Mouse (Mus musculus) B cell, adult 2 months (primary cell): ENCODE data around the gene F12.
A peak's percentile ranks its signal among the peaks of the same experiment; 100 is the strongest.

ENCODE experiments used
- DNase-seq, 2 experiments: peaks; one replicate each; pipeline ENCODE4 v3.0.0; 2022

The F12 gene

DNA sequence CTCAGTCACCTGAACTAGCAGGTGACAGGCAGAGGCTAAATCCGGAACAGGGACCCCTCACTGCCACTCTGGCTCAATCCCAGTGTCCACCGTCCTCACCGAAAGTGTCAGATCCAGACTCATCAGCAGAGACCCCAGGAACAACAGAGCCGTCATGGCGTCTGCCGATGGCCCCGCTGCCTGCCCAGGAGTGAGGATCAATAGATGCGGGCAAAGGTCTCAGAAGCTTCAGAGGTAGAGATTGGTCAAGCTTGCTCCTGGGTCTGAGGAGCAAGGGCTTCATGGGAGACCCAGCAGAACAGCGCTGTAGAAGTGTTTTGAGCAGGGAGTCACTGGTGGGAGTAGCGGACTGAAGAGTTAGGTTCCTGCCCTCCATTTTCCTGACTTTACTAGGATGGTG, at the start of gene F12:
F12 (minus strand) TSS at position 181 of the 400 bp plus-strand sequence.
- no peak for DNase-seq

- no peak for DNase-seq
Measured at GRCm38 (mm10) chr13:55476256-55476655, 49.7 kb upstream of the F12 start.

DNA sequence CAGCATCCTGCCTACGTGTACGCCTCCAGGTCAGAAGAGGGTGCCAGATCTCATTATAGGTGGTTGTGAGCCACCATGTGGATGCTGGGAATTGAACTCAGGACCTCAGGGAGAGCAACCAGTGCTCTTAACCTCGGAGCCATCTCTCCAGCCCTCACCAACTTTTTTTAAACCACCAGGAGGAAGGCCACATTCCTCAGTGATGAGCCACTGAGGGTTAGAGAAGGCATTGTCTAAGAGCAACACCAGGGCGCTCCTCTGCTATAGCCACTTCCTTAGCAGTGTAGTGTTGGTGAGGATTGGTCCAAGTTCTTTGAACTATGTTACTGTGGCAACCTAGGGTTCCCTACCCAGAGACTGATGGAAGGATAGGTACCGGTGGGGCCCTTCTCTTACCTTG, 49.2 kb upstream of the F12 start:
- DNase-seq = no peak

- peak in 1 of 2 experiments; percentile 26 for DNase-seq
Measured at GRCm38 (mm10) chr13:55474621-55475069, 48.1 kb upstream of the F12 start.

GRCm38 (mm10) chr13:55473961-55474360, 47.4 kb upstream of the F12 start:
- no peak for DNase-seq

DNA sequence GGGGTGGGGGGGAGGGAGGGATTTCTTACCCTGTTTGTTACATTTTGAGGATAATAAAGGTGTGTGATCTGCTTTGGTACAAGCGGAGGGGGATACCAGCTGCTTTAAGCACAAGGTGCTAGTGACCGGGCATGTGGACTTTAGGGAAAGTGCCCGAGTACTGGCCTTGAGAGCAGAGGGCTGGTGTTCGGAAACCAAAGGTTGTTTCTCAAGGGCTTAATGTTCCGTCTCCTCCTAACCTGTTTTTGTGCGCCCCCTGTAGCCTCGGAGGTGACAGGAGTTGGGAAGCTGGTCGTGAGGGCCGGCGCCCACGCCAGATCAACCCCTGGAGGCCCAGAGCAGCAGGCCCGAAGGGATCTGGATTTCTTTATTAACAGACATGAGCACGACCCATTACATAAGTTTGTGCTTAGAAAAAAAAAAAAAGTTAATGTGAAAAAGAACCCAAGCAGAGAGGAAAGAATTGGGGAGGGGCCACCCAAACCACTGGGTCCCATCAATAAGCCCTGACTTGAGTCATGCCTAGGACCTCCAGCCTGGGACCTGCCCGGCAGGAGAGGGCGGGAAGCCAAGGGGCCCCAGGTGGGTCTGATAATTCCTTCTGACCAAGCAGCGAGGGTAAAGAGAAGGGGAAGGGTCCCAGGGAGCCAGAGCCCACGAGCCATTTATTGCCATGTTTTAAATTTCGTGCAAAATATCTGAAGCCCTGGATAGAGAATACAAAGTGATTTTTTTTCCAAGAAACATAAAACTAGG, 46.7 kb upstream of the F12 start:
- no peak for DNase-seq

DNA sequence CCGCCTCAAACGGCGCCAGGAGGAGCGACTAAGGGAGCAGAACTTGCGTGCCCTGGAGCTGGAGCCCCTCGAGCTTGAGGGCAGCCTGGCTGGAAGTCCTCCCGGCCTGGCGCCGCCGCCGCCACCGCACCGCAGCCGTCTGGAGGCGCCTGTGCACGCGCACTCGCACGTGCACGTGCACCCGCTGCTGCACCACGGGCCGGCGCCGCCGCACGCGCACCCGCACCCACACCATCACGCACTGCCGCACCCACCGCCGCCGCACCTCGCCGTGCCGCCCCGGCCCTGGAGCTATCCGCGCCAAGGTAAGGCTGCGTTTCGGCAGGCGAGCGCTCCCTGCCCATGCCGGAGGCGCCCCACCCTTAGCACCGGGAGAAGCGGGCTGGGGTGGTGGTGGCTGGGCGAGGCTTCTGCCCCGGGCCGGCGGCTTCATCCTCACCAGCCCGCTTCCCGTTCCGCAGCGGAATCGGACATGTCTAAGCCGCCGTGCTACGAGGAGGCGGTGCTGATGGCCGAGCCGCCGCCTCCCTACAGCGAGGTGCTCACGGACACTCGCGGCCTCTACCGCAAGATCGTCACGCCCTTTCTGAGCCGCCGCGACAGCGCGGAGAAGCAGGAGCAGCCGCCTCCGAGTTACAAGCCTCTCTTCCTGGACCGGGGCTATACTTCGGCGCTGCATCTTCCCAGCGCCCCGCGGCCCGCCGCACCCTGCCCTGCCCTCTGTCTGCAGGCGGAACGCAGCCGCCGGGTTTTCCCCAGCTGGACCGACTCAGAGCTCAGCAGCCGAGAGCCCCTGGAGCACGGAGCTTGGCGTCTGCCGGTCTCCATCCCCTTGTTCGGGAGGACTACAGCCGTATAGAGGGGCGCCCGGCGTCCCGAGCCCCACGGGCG, 45.8 kb upstream of the F12 start:
- peak; percentile 64 to 67 for DNase-seq

GRCm38 (mm10) chr13:55471819-55472131, 45.2 kb upstream of the F12 start:
- DNase-seq = no peak

DNA sequence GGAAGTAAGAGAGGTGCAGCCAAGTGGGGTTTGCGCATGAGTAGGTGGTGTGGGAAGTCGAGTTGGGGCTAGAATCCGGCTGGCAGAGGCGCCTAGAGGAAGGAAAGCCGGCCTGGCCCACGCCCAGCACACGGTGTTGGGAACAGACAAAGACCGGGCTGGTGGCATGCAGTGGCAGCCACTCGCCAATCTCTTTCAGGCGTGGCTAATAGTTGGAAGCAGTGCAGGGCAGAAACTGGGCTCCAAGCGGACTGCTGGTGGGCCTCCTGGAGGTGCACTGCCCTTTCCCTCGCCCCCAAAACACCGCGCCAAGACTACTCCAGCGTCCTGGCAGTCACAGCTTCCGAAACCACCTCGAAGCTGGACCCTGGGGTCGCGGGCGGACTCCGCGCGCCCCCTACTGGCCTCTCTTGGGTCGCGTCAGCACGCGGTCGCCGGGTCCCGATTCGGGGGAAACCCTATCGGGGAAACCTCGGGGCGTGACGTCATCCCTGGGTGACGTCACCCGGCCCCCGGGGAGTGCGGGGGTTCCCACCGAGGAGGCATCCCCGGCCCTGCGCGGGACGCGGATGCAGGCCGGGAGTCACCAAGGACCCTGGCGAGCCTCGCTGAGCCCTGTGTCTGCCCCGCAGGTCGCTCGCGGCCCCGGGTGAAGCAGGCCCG, 44.7 kb upstream of the F12 start:
- DNase-seq = peak; percentile 94 to 96

GRCm38 (mm10) chr13:55470372-55470771, 43.8 kb upstream of the F12 start:
- DNase-seq = no peak

GRCm38 (mm10) chr13:55468851-55469560, 42.4 kb upstream of the F12 start:
- peak; percentile 42 to 51 for DNase-seq

GRCm38 (mm10) chr13:55465830-55466440, 39.3 kb upstream of the F12 start:
- no peak for DNase-seq

DNA sequence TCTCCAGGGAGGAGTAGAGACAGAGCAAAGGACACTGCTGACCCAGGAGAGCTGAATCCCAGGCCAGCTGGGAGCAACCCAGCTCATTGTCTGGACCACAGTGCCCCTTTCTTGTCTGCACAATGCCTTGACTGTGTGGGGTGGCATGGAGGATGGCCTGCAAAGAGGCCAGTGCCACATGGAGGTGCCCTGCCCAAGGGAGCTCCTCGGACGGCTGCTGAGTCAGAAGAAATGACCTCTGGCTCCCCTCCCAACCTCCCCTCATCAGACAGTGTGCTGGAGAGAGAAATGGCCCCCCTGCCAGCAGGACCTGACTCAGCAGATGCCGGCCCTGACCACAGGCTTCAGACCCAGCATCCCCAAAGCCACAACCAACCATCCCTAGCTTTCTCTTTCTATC, 38.6 kb upstream of the F12 start:
- DNase-seq = no peak

DNA sequence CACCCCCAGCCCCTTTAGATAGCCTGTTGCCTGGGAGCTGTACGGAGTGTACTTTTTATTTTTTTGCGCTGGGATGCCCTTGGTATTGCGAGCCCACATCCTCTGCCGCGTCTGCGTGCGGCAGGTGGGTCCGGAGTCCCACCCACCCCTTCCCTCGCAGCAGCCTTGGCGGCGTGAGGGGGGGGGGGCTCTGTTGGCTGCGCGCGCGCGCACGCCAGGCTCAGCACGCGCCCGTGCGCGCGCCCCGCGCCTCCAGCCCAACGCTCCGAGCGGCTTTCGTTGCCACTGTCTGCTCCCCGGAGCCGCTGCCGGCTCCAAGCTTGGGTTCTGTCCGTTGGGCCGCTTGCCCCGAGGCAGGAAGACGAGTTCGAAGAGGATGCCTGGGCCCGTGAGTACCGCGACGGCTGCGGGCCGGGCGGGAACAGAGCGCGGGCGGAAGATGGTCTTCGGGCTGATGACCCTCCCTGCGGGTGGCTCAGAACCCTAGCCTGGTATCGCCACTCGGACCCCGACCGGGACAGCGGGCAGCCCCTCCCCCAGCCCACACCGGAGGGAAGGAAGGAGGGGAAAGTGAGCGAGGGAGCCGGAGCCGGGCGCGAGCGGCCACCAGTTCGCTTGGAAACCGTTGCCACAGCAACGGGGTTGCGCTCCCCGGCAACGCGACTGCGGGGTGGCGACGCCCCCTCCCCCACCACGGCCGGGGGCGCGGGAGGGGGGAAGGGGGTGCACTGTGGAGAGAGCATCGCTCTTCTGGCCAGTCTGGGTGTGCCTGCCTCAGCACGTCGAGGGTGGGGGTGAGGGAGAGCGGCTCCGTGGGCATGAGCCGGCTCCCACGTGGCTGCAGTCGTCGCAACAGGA, 37.7 kb upstream of the F12 start, which contains the start of gene Prr7:
Prr7 (plus strand) TSS at position 241 of the 858 bp plus-strand sequence.
- peak; percentile 56 to 64 for DNase-seq

DNA sequence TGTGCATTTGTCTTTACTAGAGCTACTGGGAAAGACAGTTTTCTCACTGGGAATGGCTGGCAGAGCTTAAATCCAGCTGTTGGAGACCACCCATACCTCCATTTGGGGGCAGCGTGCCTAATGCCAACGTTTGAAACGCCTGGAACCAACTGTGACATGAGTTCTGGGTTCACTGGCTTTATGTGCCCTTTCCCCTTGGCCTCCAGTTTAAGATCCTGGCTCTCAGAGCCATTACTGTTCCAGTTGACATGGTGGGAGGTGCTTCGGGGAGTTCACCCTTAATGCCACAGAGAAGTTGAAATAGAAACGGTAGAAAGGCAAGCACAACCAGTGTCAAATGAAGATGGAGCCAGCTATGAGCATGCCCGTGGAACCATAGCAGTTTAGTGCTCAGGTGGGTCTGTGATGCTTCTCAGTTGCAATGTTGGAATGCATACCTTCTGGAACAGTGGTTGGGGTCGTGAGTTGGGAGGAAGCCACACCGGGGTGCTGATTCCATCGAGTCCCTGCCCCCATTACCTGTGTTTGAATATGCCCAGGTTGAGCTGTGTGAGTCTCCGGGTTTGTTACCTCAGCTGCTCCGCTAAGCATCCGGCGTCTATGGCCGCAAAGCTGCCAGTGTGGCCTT, 36.9 kb upstream of the F12 start:
- no peak for DNase-seq

DNA sequence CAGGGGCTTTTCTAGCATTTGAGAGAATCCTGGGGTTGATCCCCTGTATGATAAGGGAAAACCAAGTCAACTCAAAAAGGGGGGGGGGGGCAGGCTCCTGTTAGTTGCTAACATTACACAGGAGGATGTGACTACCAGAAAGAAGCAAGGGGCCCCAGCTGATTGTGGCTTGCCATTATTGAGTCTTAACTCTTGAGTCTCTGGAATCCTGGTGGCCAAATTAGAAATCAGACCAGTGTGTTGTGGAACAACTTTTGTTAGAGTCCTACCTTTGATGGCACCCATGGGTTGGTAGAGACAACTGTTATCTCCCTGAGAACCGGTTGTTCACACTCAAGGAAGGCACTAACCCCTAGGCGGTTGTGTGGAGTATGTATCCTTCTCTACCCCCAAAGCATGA, 36.4 kb upstream of the F12 start:
- no peak for DNase-seq

GRCm38 (mm10) chr13:55451785-55452549, 25.4 kb upstream of the F12 start:
- DNase-seq = no peak

GRCm38 (mm10) chr13:55451296-55451695, 24.7 kb upstream of the F12 start:
- no peak for DNase-seq

GRCm38 (mm10) chr13:55450511-55450980, 24.0 kb upstream of the F12 start:
- no peak for DNase-seq
